Mouse (Mus musculus) heart, adult 9 months (tissue): ENCODE measurements around the gene Tsr3.
"Not testable (repeated sequence)": the region's sequence is repeated elsewhere in the genome, so short reads cannot be mapped to it uniquely, and the experiment has no call there.

ENCODE experiments used
- DNase-seq, 2 experiments: peaks; one replicate each; pipeline ENCODE4 v3.0.0; 2022; ENCODE audit warnings: low spot score in 2 of 2

Gene Tsr3

GRCm38 (mm10) chr17:25239695-25240636 lies at the start of gene Tsr3, which contains the start of gene Gnptg:
Gene Tsr3 (plus strand): TSS chr17:25240170.
Gene Gnptg (minus strand): TSS chr17:25240124.
- peak; percentile 81 to 83 for DNase-seq

- DNase-seq: no peak
Measured at GRCm38 (mm10) chr17:25202401-25202800, 37.6 kb upstream of the Tsr3 start.

GRCm38 (mm10) chr17:25210006-25210405 lies 30.0 kb upstream of the Tsr3 start:
- no peak for DNase-seq

GRCm38 (mm10) chr17:25210680-25211466 lies 29.1 kb upstream of the Tsr3 start:
- DNase-seq: peak; percentile 35 to 55

GRCm38 (mm10) chr17:25211705-25212104 lies 28.3 kb upstream of the Tsr3 start:
- DNase-seq: no peak

- no peak for DNase-seq
Measured at GRCm38 (mm10) chr17:25215431-25215830, 24.5 kb upstream of the Tsr3 start.

GRCm38 (mm10) chr17:25218967-25219366 lies 21.0 kb upstream of the Tsr3 start:
- DNase-seq: no peak

- DNase-seq: no peak
Measured at GRCm38 (mm10) chr17:25219492-25220295, 20.3 kb upstream of the Tsr3 start.

- no peak for DNase-seq
Measured at GRCm38 (mm10) chr17:25220746-25221145, 19.2 kb upstream of the Tsr3 start.

GRCm38 (mm10) chr17:25221821-25222503 lies 18.0 kb upstream of the Tsr3 start:
- no peak for DNase-seq

GRCm38 (mm10) chr17:25222504-25222940 lies 17.4 kb upstream of the Tsr3 start:
- not testable (repeated sequence) for DNase-seq

- DNase-seq: no peak
Measured at GRCm38 (mm10) chr17:25222951-25223601, 16.9 kb upstream of the Tsr3 start.

- DNase-seq: no peak
Measured at GRCm38 (mm10) chr17:25224586-25225222, 15.3 kb upstream of the Tsr3 start.

- DNase-seq: no peak
Measured at GRCm38 (mm10) chr17:25225659-25226058, 14.3 kb upstream of the Tsr3 start.

- DNase-seq: no peak
Measured at GRCm38 (mm10) chr17:25227991-25228390, 12.0 kb upstream of the Tsr3 start.

GRCm38 (mm10) chr17:25230014-25230655 lies 9.8 kb upstream of the Tsr3 start:
- not testable (repeated sequence) for DNase-seq

GRCm38 (mm10) chr17:25230700-25231099 lies 9.3 kb upstream of the Tsr3 start:
- no peak for DNase-seq

GRCm38 (mm10) chr17:25231621-25232020 lies 8.3 kb upstream of the Tsr3 start:
- not testable (repeated sequence) for DNase-seq

- DNase-seq: no peak
Measured at GRCm38 (mm10) chr17:25235635-25236034, 4.3 kb upstream of the Tsr3 start.
